Mouse (Mus musculus) kidney, postnatal 36 days (tissue): ENCODE results near the gene Smyd3.
A peak's percentile ranks its signal among the peaks of the same experiment; 100 is the strongest.
"Not testable (repeated sequence)": the region's sequence is repeated elsewhere in the genome, so short reads cannot be mapped to it uniquely, and the experiment has no call there.

ENCODE experiments used
- DNase-seq, 2 experiments: peaks; one replicate each; pipeline ENCODE4 v3.0.0; 2021 to 2022; ENCODE audit warnings: mixed read lengths in 2 of 2

Gene Smyd3

GRCm38 (mm10) chr1:179213381-179213780, 304.5 kb downstream of the Smyd3 start:
- DNase-seq = no peak

- no peak for DNase-seq
These were observed 305.5 kb downstream of the Smyd3 start for GRCm38 (mm10) chr1:179212295-179212694.

GRCm38 (mm10) chr1:179211313-179211712, 306.5 kb downstream of the Smyd3 start:
- DNase-seq = no peak

GRCm38 (mm10) chr1:179207846-179208595, 309.8 kb downstream of the Smyd3 start:
- DNase-seq = no peak

- no peak for DNase-seq
These were observed 310.6 kb downstream of the Smyd3 start for GRCm38 (mm10) chr1:179207180-179207741.

GRCm38 (mm10) chr1:179198517-179199200, 319.2 kb downstream of the Smyd3 start:
- DNase-seq = no peak

- DNase-seq = no peak
These were observed 319.9 kb downstream of the Smyd3 start for GRCm38 (mm10) chr1:179197821-179198516.

- DNase-seq = no peak
These were observed 320.7 kb downstream of the Smyd3 start for GRCm38 (mm10) chr1:179197156-179197555.

GRCm38 (mm10) chr1:179196422-179196821, 321.4 kb downstream of the Smyd3 start:
- peak; percentile 7 to 58 for DNase-seq

- DNase-seq = no peak
These were observed 325.1 kb downstream of the Smyd3 start for GRCm38 (mm10) chr1:179192781-179193180.

GRCm38 (mm10) chr1:179190837-179191236, 327.0 kb downstream of the Smyd3 start:
- DNase-seq = no peak

- DNase-seq = no peak
These were observed 330.7 kb downstream of the Smyd3 start for GRCm38 (mm10) chr1:179187171-179187570.

GRCm38 (mm10) chr1:179184631-179185030, 333.2 kb downstream of the Smyd3 start:
- DNase-seq = no peak

GRCm38 (mm10) chr1:179183499-179183898, 334.3 kb downstream of the Smyd3 start:
- DNase-seq = no peak

GRCm38 (mm10) chr1:179180546-179180945, 337.3 kb downstream of the Smyd3 start:
- DNase-seq = no peak

- peak; percentile 23 to 42 for DNase-seq
These were observed 340.8 kb downstream of the Smyd3 start for GRCm38 (mm10) chr1:179176861-179177658.

- DNase-seq = no peak
These were observed 343.6 kb downstream of the Smyd3 start for GRCm38 (mm10) chr1:179174241-179174640.

- DNase-seq = no peak
These were observed 347.3 kb downstream of the Smyd3 start for GRCm38 (mm10) chr1:179170555-179170954.

GRCm38 (mm10) chr1:179169749-179170148, 348.1 kb downstream of the Smyd3 start:
- DNase-seq = no peak

- DNase-seq = no peak
These were observed 348.7 kb downstream of the Smyd3 start for GRCm38 (mm10) chr1:179169161-179169560.

GRCm38 (mm10) chr1:179164219-179164618, 353.6 kb downstream of the Smyd3 start:
- not testable (repeated sequence) for DNase-seq

GRCm38 (mm10) chr1:179162752-179163151, 355.1 kb downstream of the Smyd3 start:
- not testable (repeated sequence) for DNase-seq
